Mouse (Mus musculus) olfactory bulb, adult 2 months (tissue): ENCODE results near the gene Eng.

Experiments
- CTCF ChIP-seq: fragments of 200-500 bp; IDR thresholded peaks from 2 replicates; pipeline ENCODE4 v1.5.1; 2012; ENCODE audit warnings: low read depth, mild to moderate bottlenecking, low read length, moderate library complexity; ENCODE audit not compliant: insufficient read depth
- POLR2A ChIP-seq: fragments of 200-500 bp; IDR thresholded peaks from 2 replicates; pipeline ENCODE4 v1.6.1; 2012; ENCODE audit warnings: mild to moderate bottlenecking, low read depth, low read length, moderate library complexity; ENCODE audit not compliant: insufficient read depth

GRCm38 (mm10) chr2:32597699-32598098, 48.7 kb upstream of the Eng start:
- TF ChIP-seq CTCF = no peak
- no peak for TF ChIP-seq POLR2A
